Mouse (Mus musculus) heart, embryonic 16.5 days (tissue): ENCODE data around the gene Lypd6. TPM values are rescaled to one million over a fixed set of nuclear protein-coding genes. Genes with fewer than 3 reads are reported as not detected.

Experiments used
- ATAC-seq: fragments of 200-750 bp; cut with Nextera tagmentation; replicated peaks from 2 replicates; pipeline ENCODE4 v1.8.0; 2017; ENCODE audit warnings: moderate number of reproducible peaks; ENCODE audit not compliant: insufficient read depth, low FRiP score; ENCODE audit errors: extremely low read depth
- H3K27ac ChIP-seq: fragments of 300-500 bp; sonication (generic); 2 replicates; pipeline ENCODE4 v1.5.1; 2014; ENCODE audit warnings: mild to moderate bottlenecking, low read length, control low read depth, moderate library complexity
- H3K27me3 ChIP-seq: fragments of 300-500 bp; sonication (generic); 2 replicates; pipeline ENCODE4 v1.6.1; 2014; ENCODE audit warnings: low read length, mixed read lengths; ENCODE audit not compliant: control insufficient read depth, insufficient read depth
- H3K36me3 ChIP-seq: fragments of 300-500 bp; sonication (generic); 2 replicates; pipeline ENCODE4 v1.6.1; 2014; ENCODE audit not compliant: control insufficient read depth, insufficient read depth
- H3K4me1 ChIP-seq: fragments of 300-500 bp; sonication (generic); 2 replicates; pipeline ENCODE4 v1.6.1; 2014; ENCODE audit warnings: low read length, mixed read lengths; ENCODE audit not compliant: control insufficient read depth, insufficient read depth
- H3K4me2 ChIP-seq: fragments of 300-500 bp; sonication (generic); 2 replicates; pipeline ENCODE4 v1.6.1; 2014; ENCODE audit warnings: low read depth, mild to moderate bottlenecking, control low read depth, low read length
- H3K4me3 ChIP-seq: fragments of 300-500 bp; sonication (generic); 2 replicates; pipeline ENCODE4 v1.5.1; 2014; ENCODE audit warnings: mild to moderate bottlenecking, control low read depth, low read length
- H3K9ac ChIP-seq: fragments of 300-500 bp; sonication (generic); 2 replicates; pipeline ENCODE4 v1.6.1; 2014; ENCODE audit warnings: low read length, control low read depth
- H3K9me3 ChIP-seq: fragments of 300-500 bp; sonication (generic); replicated peaks from 2 replicates; pipeline ENCODE4 v1.6.1; 2016; ENCODE audit warnings: low read length; ENCODE audit not compliant: control insufficient read depth
- WGBS: fragments of 180-500 bp; shearing (Covaris S2); extraction: QIAGEN DNeasy Blood & Tissue Kit; methylation state at CpG from one replicate; pipeline ENCODE4 v1.1.7; 2014; 5-methylcytosine and 5-hydroxymethylcytosine counted together
- polyA plus RNA-seq: library from polyadenylated mRNA; unstranded; fragments of >200 nt; fragmentation: Nextera tagmentation; extraction: Ambion mirVana; gene quantifications from 2 replicates; pipeline ENCODE4 v1.2.1, GENCODE M21; 2015

Gene Lypd6
- polyA plus RNA-seq = 1.5 and 2.5 TPM in 2 replicates

GRCm38 (mm10) chr2:50066246-50066967 is at the start of gene Lypd6:
Lypd6 (plus strand) TSS chr2:50066429.
- Histone ChIP-seq H3K36me3 (no peaks in the 10 kb centered on the region), H3K9me3 (no peaks in the 10 kb centered on the region), H3K27me3 (0 out of 2 replicates have a peak, but pooled peaks cover 6% of the 10 kb centered on the region), H3K9ac (peak within 1 kb of the TSS; percentile 74), H3K4me2 (peak within 1 kb of the TSS; percentile 99), H3K27ac (no peak within 1 kb of the TSS), H3K4me1 (peaks cover 9% of the 10 kb centered on the region; the same call in 1 of the 2 replicates), H3K4me3 (peak within 1 kb of the TSS; percentile 79)
- WGBS = under 1% methylated on average over 70 of the region's 76 CpGs
- peak; percentile 95 for ATAC-seq

- 79% methylated on average over 1 of the region's 1 CpGs for WGBS
- no peak for ATAC-seq
- H3K4me2 ChIP-seq = no peak overlapping the region
- H3K4me3 ChIP-seq = no peak overlapping the region
- H3K27ac ChIP-seq = no peak overlapping the region
- no peaks in the 10 kb centered on the region for H3K36me3 ChIP-seq
- no peaks in the 10 kb centered on the region for H3K9me3 ChIP-seq
- H3K9ac ChIP-seq = no peak overlapping the region
- no peaks in the 10 kb centered on the region for H3K27me3 ChIP-seq
- H3K4me1 ChIP-seq = no peaks in the 10 kb centered on the region
Measured at GRCm38 (mm10) chr2:50019477-50019876, 46.8 kb upstream of the Lypd6 start.

GRCm38 (mm10) chr2:50025549-50025948 is 40.7 kb upstream of the Lypd6 start:
- 88% methylated on average over 5 of the region's 5 CpGs for WGBS
- no peak overlapping the region for H3K27ac ChIP-seq
- H3K36me3 ChIP-seq = no peaks in the 10 kb centered on the region
- no peak overlapping the region for H3K4me2 ChIP-seq
- no peak overlapping the region for H3K4me3 ChIP-seq
- ATAC-seq = no peak
- H3K4me1 ChIP-seq = no peaks in the 10 kb centered on the region
- no peaks in the 10 kb centered on the region for H3K27me3 ChIP-seq
- H3K9me3 ChIP-seq = no peaks in the 10 kb centered on the region
- no peak overlapping the region for H3K9ac ChIP-seq

GRCm38 (mm10) chr2:50028930-50029329 is 37.3 kb upstream of the Lypd6 start:
- no peak for ATAC-seq
- no peaks in the 10 kb centered on the region for H3K4me1 ChIP-seq
- no peaks in the 10 kb centered on the region for H3K9me3 ChIP-seq
- H3K9ac ChIP-seq = no peak overlapping the region
- 67% methylated on average over 8 of the region's 8 CpGs for WGBS
- H3K36me3 ChIP-seq = no peaks in the 10 kb centered on the region
- no peak overlapping the region for H3K4me3 ChIP-seq
- no peak overlapping the region for H3K27ac ChIP-seq
- no peaks in the 10 kb centered on the region for H3K27me3 ChIP-seq
- H3K4me2 ChIP-seq = no peak overlapping the region

GRCm38 (mm10) chr2:50044170-50044870 is 21.9 kb upstream of the Lypd6 start:
- no peak for ATAC-seq
- H3K27me3 ChIP-seq = no peaks in the 10 kb centered on the region
- no peak overlapping the region for H3K4me3 ChIP-seq
- no peak overlapping the region for H3K9ac ChIP-seq
- no peak overlapping the region for H3K27ac ChIP-seq
- no peaks in the 10 kb centered on the region for H3K4me1 ChIP-seq
- H3K4me2 ChIP-seq = no peak overlapping the region
- WGBS = 48% methylated on average over 7 of the region's 7 CpGs
- no peaks in the 10 kb centered on the region for H3K9me3 ChIP-seq
- H3K36me3 ChIP-seq = no peaks in the 10 kb centered on the region

GRCm38 (mm10) chr2:50044871-50045470 is 21.3 kb upstream of the Lypd6 start:
- no peak overlapping the region for H3K9ac ChIP-seq
- H3K4me1 ChIP-seq = no peaks in the 10 kb centered on the region
- no peaks in the 10 kb centered on the region for H3K36me3 ChIP-seq
- H3K27ac ChIP-seq = no peak overlapping the region
- no peak overlapping the region for H3K4me3 ChIP-seq
- H3K4me2 ChIP-seq = no peak overlapping the region
- no peaks in the 10 kb centered on the region for H3K27me3 ChIP-seq
- WGBS = 61% methylated on average over 7 of the region's 7 CpGs
- ATAC-seq = no peak
- H3K9me3 ChIP-seq = no peaks in the 10 kb centered on the region

GRCm38 (mm10) chr2:50045841-50046240 is 20.4 kb upstream of the Lypd6 start:
- Histone ChIP-seq H3K4me1 (no peaks in the 10 kb centered on the region), H3K4me3 (no peak overlapping the region), H3K36me3 (no peaks in the 10 kb centered on the region), H3K27me3 (no peaks in the 10 kb centered on the region), H3K9ac (no peak overlapping the region), H3K9me3 (no peaks in the 10 kb centered on the region), H3K4me2 (no peak overlapping the region), H3K27ac (no peak overlapping the region)
- 79% methylated on average over 4 of the region's 4 CpGs for WGBS
- no peak for ATAC-seq

- Histone ChIP-seq H3K9ac (no peak overlapping the region), H3K4me2 (no peak overlapping the region), H3K36me3 (no peaks in the 10 kb centered on the region), H3K4me1 (no peaks in the 10 kb centered on the region), H3K27me3 (no peaks in the 10 kb centered on the region), H3K9me3 (no peaks in the 10 kb centered on the region), H3K4me3 (no peak overlapping the region), H3K27ac (no peak overlapping the region)
- no peak for ATAC-seq
Measured at GRCm38 (mm10) chr2:50048442-50048841, 17.8 kb upstream of the Lypd6 start.

- no peak overlapping the region for H3K4me3 ChIP-seq
- no peaks in the 10 kb centered on the region for H3K9me3 ChIP-seq
- H3K9ac ChIP-seq = no peak overlapping the region
- no peaks in the 10 kb centered on the region for H3K27me3 ChIP-seq
- no peak overlapping the region for H3K4me2 ChIP-seq
- no peak overlapping the region for H3K27ac ChIP-seq
- no peaks in the 10 kb centered on the region for H3K36me3 ChIP-seq
- no peak for ATAC-seq
- 77% methylated on average over 1 of the region's 1 CpGs for WGBS
- H3K4me1 ChIP-seq = no peaks in the 10 kb centered on the region
Measured at GRCm38 (mm10) chr2:50053893-50054292, 12.3 kb upstream of the Lypd6 start.
